Mouse (Mus musculus): ENCODE results near the gene Tcf21. TPM values are rescaled to one million over a fixed set of nuclear protein-coding genes. Genes with fewer than 3 reads are reported as not detected.
A peak's percentile ranks its signal among the peaks of the same experiment; 100 is the strongest.

The Tcf21 gene
- polyA plus RNA-seq, 1 experiment from 2014 or later: 12.3 TPM

DNA sequence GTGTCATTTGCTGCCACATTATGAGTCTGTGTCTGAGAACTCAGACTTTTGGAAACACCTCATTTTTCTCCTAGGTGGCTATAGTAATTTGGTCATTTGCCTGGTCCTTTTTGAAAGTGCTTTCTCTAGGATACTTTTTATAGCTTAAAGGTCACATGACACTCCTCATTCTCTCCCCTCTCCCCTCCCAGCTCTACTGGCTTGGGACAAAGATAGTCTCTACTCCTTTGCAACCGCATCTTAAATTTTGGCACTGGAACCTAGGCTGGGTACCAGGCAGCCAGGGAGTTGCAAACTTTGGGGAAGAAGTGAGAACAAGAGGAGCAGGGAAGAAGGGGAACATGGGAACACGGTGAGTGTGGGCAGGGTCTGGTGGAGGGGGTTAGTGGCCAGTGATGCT, 5.2 kb downstream of the Tcf21 start:
- Histone ChIP-seq H3K4me3 (no peak overlapping the region), H3K9me3 (replicated peaks) (no peaks in the 10 kb centered on the region), H3K4me2 (no peak overlapping the region), H3K36me3 (no peaks in the 10 kb centered on the region), H3K9ac (no peak overlapping the region), H3K27me3 (replicated peaks) (peaks cover 85% of the 10 kb centered on the region), H3K27ac (no peak overlapping the region), H3K4me1 (no peaks in the 10 kb centered on the region)
- no peak for ATAC-seq
- WGBS (ENCODE audit: insufficient replicate concordance): 0% methylated on average over 2 of the region's 2 CpGs

DNA sequence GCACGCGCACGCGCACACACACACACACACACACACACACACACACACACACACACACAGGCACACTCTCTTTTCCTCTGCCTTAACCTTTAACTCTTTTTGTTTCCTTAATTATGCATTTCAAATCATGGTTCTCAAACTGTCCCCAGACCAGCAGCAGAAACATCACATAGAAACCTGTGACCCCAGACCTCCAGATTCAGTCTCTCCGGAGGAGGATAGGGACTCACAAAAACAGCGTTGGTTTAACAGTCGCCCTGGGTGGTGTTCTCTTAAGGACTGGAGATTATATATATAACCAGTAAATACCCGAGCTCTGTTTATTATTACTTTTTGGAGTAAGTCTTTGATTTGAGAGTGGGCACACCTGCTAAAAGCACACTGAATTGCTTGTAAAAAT, 5.7 kb downstream of the Tcf21 start:
- Histone ChIP-seq H3K4me2 (no peak overlapping the region), H3K27ac (no peak overlapping the region), H3K9me3 (replicated peaks) (no peaks in the 10 kb centered on the region), H3K4me3 (no peak overlapping the region), H3K4me1 (no peaks in the 10 kb centered on the region), H3K36me3 (no peaks in the 10 kb centered on the region), H3K27me3 (replicated peaks) (peaks cover 80% of the 10 kb centered on the region), H3K9ac (no peak overlapping the region)
- ATAC-seq: no peak
- WGBS (ENCODE audit: insufficient replicate concordance): 2% methylated on average over 8 of the region's 8 CpGs

DNA sequence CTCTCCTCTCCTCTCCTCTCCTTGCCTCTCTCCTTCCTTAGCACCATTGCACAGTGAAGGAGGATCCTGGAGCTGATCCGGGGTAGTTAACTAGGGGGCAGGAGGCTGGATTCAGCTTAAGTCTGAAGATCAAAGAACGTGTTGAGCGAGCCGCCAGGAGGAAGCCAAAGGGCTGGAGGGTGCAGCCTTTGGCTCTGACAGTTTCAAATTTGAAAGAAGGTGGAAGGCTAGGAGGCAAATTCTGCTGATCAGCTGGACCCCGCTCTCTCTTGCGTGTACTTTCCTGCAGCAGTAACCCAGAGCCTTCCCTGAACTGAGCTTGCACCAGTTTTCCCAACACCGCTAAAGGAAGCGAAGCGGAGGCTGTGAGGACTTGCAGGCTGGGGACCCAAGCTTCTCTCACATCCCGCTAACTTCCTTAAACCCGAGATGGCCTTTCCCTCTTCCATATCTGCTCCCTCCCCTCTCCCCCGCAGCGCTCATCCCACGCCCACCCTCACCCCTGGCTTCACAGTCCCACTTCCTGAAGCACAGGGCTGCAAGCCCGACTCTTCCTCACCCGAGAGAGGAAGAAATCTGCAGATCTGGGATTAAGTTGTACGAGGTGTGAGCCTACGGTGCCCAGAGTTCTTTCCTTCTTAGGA, 6.5 kb downstream of the Tcf21 start:
- Histone ChIP-seq H3K27me3 (replicated peaks) (peaks cover 72% of the 10 kb centered on the region), H3K4me2 (peak overlapping the region; percentile 18; the same call in 1 of the 2 replicates), H3K4me3 (no peak overlapping the region), H3K4me1 (no peaks in the 10 kb centered on the region), H3K9ac (no peak overlapping the region), H3K9me3 (replicated peaks) (no peaks in the 10 kb centered on the region), H3K36me3 (no peaks in the 10 kb centered on the region), H3K27ac (no peak overlapping the region)
- ATAC-seq: no peak
- WGBS (ENCODE audit: insufficient replicate concordance): 2% methylated on average over 18 of the region's 18 CpGs

DNA sequence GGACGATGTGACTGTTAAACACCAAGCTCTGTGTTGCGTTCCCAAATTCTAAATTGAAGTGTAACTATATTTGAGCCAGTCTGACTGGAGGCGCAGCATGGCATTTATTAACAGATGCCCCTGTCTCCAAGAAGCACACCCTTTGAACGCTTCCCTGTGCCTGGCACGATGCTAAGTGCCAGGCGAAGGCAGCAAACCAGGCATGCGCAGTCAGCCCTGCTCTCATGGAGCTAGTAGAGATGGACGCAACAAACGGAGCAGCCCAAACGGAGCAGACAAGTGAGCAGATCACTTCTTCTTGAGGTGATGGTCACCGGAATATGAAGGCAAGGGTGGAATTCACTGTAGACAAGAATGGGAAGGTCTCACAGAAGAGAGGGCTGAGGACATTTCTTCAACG, 8.1 kb downstream of the Tcf21 start:
- peaks cover 61% of the 10 kb centered on the region for H3K27me3 ChIP-seq (replicated peaks)
- no peak overlapping the region for H3K4me2 ChIP-seq
- no peaks in the 10 kb centered on the region for H3K36me3 ChIP-seq
- H3K27ac ChIP-seq: no peak overlapping the region
- no peaks in the 10 kb centered on the region for H3K9me3 ChIP-seq (replicated peaks)
- no peak for ATAC-seq
- WGBS (ENCODE audit: insufficient replicate concordance): 29% methylated on average over 12 of the region's 12 CpGs
- no peaks in the 10 kb centered on the region for H3K4me1 ChIP-seq
- no peak overlapping the region for H3K9ac ChIP-seq
- H3K4me3 ChIP-seq: no peak overlapping the region

DNA sequence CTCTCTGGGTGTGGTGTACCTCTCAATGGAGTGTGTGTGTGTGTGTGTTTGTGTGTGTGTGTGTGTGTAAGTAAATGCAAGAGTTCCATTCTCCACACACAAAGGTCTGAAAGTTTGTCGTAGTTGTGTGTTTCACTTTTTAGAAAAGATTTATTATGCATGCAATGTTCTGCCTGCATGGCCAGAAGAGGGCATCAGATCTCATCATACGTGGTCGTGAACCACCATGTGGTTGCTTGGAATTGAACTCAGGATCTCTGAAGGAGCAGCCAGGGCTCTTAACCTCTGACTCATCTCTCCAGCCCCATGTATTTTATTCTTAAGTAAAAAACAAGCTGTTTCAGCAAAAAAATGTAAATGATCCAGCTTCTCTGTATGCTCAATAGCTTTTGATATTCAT, 37.3 kb downstream of the Tcf21 start:
- 29% methylated on average over 3 of the region's 3 CpGs for WGBS (ENCODE audit: insufficient replicate concordance)
- no peaks in the 10 kb centered on the region for H3K4me1 ChIP-seq
- H3K4me3 ChIP-seq: no peak overlapping the region
- H3K27me3 ChIP-seq (replicated peaks): no peaks in the 10 kb centered on the region
- ATAC-seq: no peak
- no peaks in the 10 kb centered on the region for H3K36me3 ChIP-seq
- H3K9ac ChIP-seq: no peak overlapping the region
- no peak overlapping the region for H3K4me2 ChIP-seq
- no peaks in the 10 kb centered on the region for H3K9me3 ChIP-seq (replicated peaks)
- no peak overlapping the region for H3K27ac ChIP-seq

DNA sequence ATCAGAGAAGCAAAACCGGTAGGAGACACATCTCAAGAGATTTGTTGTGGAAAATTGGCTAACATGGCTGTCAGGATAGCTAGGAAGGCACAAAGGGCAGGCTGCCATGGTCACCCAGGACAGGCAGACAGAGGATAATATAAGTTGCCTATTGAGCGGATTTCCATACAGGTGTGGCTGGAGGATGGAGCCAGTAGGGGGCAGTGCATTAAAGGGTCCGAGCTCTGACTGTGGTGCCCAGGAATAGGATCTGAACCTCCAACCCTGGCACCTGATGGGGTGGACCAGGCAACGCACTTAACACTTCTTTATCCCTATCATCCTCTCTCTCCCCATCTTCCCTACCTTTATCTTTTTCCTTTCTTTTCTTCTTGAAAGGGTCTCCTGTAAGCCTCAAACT, 38.5 kb downstream of the Tcf21 start:
- Histone ChIP-seq H3K4me1 (no peaks in the 10 kb centered on the region), H3K9me3 (replicated peaks) (no peaks in the 10 kb centered on the region), H3K4me2 (no peak overlapping the region), H3K9ac (no peak overlapping the region), H3K36me3 (no peaks in the 10 kb centered on the region), H3K27ac (no peak overlapping the region), H3K27me3 (replicated peaks) (no peaks in the 10 kb centered on the region), H3K4me3 (no peak overlapping the region)
- ATAC-seq: no peak
- 17% methylated on average over 4 of the region's 4 CpGs for WGBS (ENCODE audit: insufficient replicate concordance)

DNA sequence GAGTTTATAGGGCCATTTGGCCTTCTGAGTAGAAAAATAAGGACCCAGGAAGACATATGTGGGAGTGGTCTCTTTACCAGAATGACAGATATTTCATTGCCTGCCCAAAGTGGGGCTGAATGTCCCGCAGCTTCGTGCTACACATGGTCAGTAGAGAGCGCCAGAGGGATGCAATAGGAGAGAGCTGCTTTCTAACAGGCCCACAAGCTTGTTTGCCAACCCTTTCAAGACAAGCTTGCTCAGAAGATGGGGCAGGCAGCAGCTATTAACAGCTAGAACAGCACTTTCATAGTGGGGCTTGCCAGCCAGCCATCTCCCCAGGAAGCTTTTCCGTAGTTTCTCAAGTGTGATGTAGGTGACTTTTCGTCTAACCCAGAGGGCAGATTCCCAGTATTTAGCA, 42.0 kb downstream of the Tcf21 start:
- H3K4me1 ChIP-seq: no peaks in the 10 kb centered on the region
- no peaks in the 10 kb centered on the region for H3K27me3 ChIP-seq (replicated peaks)
- no peak overlapping the region for H3K4me3 ChIP-seq
- H3K9ac ChIP-seq: no peak overlapping the region
- H3K4me2 ChIP-seq: no peak overlapping the region
- WGBS (ENCODE audit: insufficient replicate concordance): 14% methylated on average over 5 of the region's 5 CpGs
- H3K27ac ChIP-seq: no peak overlapping the region
- H3K36me3 ChIP-seq: no peaks in the 10 kb centered on the region
- H3K9me3 ChIP-seq (replicated peaks): no peaks in the 10 kb centered on the region
- ATAC-seq: no peak

DNA sequence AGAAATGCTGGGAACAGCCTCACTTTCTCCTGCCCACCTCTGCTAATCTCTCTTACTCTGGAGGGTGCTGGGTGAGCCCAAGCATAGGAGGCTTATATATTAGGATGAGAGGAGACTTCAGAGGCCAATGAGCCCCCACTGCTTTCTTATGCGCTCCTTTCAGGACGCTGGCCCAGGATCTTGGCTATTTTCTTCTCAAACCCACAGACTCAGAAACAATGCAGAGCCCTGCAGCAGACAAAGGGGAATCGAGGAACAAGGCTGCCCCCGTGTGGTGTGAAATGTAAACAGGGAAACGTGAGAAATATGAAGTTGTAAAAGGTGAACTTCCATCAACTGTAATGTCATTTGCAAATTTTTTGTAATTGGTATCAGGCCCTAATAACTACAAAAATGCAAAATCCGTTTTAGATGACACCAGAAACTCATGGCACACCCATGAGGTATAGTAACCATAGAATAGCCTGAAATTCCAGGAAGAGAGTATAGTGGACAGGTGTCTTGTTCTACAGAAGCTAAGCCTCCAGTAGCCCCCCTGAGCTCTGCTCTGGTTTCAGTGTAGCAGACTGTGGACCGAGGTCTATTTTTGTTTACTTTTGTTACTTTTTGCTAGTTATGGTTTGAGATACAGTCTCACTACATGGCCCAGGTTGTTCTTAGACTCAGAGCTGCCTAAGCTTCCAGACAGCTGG, 43.8 kb downstream of the Tcf21 start:
- Histone ChIP-seq H3K4me3 (no peak overlapping the region), H3K36me3 (no peaks in the 10 kb centered on the region), H3K4me2 (no peak overlapping the region), H3K9ac (no peak overlapping the region), H3K27ac (no peak overlapping the region), H3K9me3 (replicated peaks) (no peaks in the 10 kb centered on the region), H3K27me3 (replicated peaks) (no peaks in the 10 kb centered on the region), H3K4me1 (no peaks in the 10 kb centered on the region)
- 8% methylated on average over 7 of the region's 7 CpGs for WGBS (ENCODE audit: insufficient replicate concordance)
- no peak for ATAC-seq

DNA sequence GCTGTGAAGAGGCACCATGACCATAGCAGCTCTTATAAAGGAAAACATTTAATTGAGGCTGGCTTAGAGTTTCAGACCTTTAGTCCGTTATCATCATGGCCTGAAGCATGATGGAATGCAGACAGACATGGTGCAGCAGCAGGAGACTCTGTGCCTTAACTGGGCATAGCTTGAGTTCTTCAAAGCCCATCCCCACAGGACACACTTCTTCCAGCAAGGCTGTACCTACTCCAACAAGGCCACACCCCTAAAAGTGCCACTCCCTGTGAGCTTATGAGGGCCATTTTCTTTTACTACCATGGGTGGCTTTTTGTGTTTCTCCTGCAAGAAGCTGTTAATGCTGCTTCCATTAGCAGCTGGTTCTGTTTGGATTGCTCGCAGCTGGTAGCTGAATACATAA, 44.5 kb downstream of the Tcf21 start:
- H3K27ac ChIP-seq: no peak overlapping the region
- H3K36me3 ChIP-seq: no peaks in the 10 kb centered on the region
- no peak overlapping the region for H3K9ac ChIP-seq
- H3K4me1 ChIP-seq: no peaks in the 10 kb centered on the region
- H3K4me3 ChIP-seq: no peak overlapping the region
- no peak for ATAC-seq
- 66% methylated on average over 2 of the region's 2 CpGs for WGBS (ENCODE audit: insufficient replicate concordance)
- no peaks in the 10 kb centered on the region for H3K9me3 ChIP-seq (replicated peaks)
- no peak overlapping the region for H3K4me2 ChIP-seq
- no peaks in the 10 kb centered on the region for H3K27me3 ChIP-seq (replicated peaks)

DNA sequence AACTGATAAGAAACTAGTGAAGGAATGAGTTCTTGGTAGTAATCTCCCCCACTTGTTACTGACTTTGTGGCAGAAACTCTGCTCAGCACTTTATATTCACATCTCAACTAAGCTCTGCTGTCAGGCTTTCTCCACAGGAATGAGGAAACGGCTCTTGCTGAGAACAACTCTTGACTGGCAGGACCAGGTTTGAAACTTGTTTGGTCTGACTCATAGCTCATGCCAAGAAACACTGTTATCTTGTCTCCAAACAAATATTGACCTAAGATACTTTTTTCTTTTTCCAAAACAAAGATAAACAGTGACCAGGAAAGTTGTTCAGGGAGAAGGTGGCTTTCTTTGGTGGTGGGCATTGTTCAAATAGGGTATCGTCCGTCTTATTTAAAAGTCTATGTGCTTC, 45.3 kb downstream of the Tcf21 start:
- H3K4me2 ChIP-seq: no peak overlapping the region
- WGBS (ENCODE audit: insufficient replicate concordance): 58% methylated on average over 3 of the region's 3 CpGs
- no peaks in the 10 kb centered on the region for H3K4me1 ChIP-seq
- no peak overlapping the region for H3K27ac ChIP-seq
- H3K4me3 ChIP-seq: no peak overlapping the region
- no peaks in the 10 kb centered on the region for H3K9me3 ChIP-seq (replicated peaks)
- H3K36me3 ChIP-seq: no peaks in the 10 kb centered on the region
- no peak overlapping the region for H3K9ac ChIP-seq
- no peak for ATAC-seq
- no peaks in the 10 kb centered on the region for H3K27me3 ChIP-seq (replicated peaks)
